Mouse (Mus musculus): Measurements from ENCODE around the gene Cyp8b1. TPM values are rescaled to one million over a fixed set of nuclear protein-coding genes. Genes with fewer than 3 reads are reported as not detected.
A peak's percentile ranks its signal among the peaks of the same experiment; 100 is the strongest.

Cyp8b1 gene
- total RNA-seq, 2 experiments from 2014 or later, result not detected

- no peak for DNase-seq (ENCODE audit: low spot score in 2 of 2)
These were observed 23.9 kb downstream of the Cyp8b1 start for GRCm38 (mm10) chr9:121892057-121892687.

DNA sequence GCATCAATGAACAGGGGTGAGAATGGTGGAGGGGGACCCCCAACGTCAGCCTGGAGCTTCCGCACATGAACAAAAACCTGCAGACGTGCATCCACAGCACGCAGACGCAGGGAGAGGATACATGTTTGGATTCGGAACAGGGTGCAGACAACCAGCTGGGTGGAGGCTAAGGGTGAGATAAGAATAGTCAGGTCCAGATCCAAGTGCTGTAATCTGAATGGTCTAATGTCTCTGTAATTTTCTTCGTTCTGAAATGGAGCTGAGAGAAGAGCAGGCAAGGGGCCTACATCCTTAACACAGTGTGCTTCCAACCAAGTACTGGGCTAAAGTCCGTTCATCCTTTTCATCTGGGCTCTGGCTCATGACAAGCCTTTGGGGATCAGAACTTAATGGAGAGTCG lies 24.8 kb downstream of the Cyp8b1 start:
- DNase-seq (ENCODE audit: low spot score in 2 of 2), result no peak

DNA sequence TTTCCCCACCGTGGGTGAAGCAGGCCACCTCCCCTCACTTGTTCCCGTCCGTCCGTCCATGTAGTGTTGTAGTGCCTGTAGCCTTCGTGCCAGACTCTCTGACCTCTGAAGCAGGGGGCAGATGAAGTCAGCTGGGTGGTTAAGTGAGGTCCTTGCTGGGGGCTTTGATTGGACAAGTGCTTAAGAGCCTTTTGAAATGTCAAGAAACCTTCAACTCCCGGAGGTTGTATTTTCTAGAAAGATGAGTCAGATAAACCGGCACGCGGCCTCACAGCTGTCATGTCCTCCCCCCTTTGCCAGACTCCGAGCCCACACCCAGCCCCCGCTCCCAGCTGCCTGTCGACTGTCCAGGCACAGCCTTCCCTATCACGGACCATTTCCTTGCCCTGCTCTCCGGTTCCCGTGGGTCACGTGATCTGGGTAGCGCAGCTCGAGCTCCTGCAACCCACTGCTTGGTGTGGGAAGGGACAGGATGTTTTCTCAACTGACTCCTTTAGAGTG lies 25.6 kb downstream of the Cyp8b1 start:
- no peak for DNase-seq (ENCODE audit: low spot score in 2 of 2)

- DNase-seq (ENCODE audit: low spot score in 2 of 2), result no peak
These were observed 26.1 kb downstream of the Cyp8b1 start for GRCm38 (mm10) chr9:121889927-121890440.

DNA sequence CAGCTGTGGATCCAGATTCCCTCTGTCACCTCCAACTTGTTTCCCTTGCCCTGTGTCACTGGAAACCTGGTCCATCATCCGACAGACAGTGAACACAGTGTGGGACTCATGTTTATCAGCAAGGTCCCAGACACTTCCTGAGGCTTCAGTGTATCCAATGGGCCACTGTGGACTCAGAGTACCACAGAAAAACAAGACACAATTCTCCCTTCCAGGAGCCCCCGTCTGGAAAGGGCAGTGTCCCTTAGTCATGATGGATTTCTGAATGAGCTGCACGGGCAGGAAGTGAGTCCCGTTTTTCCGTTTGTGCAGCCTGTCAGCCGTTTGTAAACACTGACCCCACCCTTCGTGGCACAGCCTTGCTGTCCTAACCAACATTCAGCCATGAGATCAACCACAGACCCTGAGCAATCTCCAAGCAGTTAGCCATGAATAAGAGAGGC lies 34.1 kb downstream of the Cyp8b1 start:
- peak in 1 of 2 experiments; percentile 7 for DNase-seq (ENCODE audit: low spot score in 2 of 2)

DNA sequence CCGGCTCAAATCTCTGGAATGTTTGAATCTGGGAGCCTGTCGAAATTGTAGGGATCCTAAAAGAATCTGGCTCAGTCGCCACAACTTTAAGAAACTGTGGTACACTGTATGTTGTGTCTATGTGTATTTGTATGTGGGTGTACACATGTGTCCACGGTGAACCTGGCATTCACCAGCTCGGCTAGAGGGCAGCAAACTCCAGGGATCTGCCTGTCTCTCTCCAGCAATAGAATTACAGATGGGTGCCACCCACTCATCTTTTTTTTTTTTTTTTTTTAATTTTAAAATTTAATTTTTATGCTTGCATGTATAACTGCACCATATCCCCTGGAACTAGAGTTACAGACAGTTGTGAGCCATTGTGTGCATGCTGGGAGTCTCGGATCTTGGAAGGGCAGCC lies 34.8 kb downstream of the Cyp8b1 start:
- peak in 1 of 2 experiments; percentile 45 for DNase-seq (ENCODE audit: low spot score in 2 of 2)

DNA sequence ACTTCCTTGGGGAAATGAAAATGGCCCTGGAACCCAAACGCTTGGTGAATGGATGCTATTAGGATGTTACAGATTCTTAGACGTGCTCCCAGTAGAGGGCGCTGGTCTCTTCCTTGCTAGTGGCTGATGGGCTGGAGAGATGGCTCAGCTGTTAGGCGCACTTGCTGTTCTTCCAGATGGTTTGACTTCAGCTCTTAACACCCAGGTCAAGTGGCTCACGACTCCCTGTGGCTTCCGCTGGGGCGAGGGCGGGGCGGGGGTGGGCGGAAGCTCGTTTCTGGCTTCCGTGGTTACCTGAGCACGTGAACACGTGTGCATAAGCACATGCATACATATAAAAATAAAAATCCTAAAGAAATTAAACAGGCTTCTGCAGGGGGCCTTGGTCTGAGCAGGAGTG lies 35.3 kb downstream of the Cyp8b1 start:
- DNase-seq (ENCODE audit: low spot score in 2 of 2), result peak; percentile 73 to 77

DNA sequence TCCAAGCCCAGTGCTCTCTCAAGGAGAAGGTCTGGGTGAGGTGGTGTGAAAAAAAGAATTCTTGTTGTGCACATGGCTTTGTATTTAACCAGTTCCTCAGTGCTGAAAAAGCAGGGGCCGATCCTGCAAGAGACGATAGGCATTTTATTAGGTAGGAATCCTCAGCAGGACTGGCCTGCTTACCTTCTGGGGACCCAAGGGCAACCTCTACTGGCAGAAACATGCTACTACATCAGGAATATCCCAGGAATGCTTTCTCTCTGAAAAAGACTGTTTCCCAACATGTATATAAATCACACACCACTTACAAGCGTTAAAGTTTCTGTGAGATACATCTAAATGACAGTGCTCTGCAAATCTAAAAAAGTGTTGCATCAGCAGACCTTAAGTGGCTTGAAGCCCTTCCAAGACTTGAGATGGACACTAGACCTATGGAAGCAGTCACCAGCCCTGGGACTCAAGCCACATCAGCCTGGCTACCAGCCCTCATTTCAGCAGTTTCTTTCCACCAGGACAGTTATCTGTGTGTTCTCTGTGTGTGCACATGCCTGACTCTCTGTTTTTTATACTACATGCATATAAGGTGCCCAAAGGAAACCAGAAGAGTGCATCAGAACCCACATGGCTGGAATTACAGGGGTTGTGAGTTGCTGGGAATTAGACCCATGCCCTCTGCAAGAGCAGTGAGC lies 38.9 kb downstream of the Cyp8b1 start:
- DNase-seq (ENCODE audit: low spot score in 2 of 2), result peak; percentile 64 to 77

DNA sequence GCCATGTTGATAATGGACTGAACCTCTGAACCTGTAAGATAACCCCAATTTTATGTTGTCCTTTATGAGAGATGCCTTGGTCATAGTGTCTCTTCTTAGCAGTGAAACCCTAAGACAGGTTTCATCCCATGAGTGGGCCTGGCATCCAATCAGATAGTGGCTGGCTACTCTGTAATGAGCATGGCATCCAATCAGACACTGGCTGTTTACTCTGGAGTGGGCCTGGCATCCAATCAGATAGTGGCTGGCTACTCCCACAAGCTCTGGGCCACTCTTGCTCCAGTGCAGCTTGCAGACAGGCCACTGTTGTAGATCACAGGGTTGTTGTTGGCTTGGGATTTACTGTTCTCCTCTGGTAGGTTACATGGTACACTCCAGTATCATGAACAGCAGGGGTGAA lies 42.5 kb downstream of the Cyp8b1 start:
- no peak for DNase-seq (ENCODE audit: low spot score in 2 of 2)

DNA sequence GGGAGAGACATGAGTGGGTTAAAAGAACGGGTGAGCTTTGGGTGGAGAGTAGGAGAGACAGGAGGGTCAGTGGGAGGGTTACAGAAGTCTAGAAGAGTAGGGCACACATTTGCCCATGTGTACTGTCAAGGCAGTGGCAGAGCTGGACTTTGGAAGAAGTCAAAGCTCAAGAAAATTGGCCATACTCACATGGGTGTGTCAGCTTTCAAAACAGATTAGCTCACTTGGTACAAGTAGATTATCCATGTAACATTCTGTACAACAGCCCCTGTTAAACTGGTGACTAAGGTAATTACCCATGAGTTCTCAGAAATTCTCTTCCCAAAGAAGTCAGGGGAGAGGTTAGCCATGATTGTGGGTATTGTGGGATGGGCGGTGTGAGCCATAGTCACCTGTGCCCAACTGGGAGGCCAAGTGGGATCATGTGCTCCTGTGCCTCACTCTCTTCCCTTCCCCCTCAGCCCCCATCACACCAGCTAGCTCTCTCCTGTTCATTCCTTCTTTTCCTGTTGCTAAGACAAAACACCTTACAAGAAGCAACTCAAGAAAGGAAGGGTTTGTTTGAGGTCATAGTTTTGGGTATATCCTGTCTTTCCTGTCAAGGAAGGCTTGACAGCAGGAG lies 43.9 kb downstream of the Cyp8b1 start:
- no peak for DNase-seq (ENCODE audit: low spot score in 2 of 2)

DNA sequence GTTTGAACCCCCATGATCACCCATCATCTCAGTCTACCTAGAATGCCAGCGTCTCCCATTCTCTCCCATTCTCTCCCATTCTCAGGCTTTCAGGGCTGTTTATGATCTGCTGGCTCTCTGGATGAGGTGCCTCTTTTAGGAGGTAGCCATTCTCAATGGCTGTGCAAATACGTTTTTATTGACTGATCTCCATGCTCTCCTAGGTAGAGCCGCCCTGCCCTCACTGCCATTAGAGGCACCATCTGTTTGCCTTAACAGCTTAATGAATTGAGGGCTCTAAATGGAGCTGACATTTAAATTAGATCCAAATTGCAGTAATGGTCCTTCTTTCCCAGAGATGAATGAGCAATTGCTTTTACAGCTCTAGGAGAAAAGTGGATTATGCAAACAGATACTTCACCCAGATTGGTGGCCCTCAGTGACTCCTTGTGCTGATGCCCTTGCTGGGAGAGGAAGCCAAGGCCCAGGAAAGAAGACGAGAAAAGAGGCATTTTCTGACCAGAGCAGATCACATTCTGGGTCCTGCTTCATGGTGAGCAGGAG lies 46.1 kb downstream of the Cyp8b1 start:
- DNase-seq (ENCODE audit: low spot score in 2 of 2), result no peak

DNA sequence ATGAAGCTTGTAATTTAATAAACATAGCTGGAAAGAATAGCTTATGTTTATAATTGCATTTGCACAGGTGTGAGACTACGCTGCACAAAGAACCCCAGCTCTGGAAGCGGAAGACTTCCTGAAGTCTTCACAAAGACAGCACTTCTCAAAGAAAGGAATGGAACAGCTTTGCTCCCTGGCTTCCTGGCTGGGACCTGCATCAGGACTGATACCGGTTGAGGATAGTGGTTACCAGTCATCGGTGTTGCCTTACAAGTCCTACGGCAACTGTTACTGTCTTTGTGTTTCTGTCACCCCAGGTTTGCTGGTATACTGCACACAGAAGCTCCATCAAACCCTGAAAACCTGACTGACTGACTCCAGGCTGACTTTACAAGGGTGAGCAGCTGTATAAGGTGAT lies 46.7 kb downstream of the Cyp8b1 start:
- DNase-seq (ENCODE audit: low spot score in 2 of 2), result no peak

DNA sequence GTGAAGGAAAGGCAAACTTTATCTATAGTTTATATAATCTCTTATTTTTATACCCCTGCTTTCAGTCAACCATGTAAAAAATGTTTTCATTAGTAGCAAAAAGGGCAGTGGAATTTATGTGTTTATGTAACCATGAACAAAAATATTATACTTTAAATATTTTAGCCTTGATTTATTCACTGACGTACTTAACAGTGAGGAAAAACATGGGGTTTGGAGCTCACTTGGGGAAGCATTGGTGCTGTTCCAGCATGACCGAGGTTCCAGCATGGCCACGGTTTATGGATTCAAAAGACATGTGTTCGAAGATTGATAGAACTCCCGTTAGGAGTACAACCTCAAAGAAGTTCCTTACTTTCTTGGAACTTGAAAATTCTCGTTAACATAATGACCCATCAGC lies 47.9 kb downstream of the Cyp8b1 start:
- DNase-seq (ENCODE audit: low spot score in 2 of 2), result no peak

DNA sequence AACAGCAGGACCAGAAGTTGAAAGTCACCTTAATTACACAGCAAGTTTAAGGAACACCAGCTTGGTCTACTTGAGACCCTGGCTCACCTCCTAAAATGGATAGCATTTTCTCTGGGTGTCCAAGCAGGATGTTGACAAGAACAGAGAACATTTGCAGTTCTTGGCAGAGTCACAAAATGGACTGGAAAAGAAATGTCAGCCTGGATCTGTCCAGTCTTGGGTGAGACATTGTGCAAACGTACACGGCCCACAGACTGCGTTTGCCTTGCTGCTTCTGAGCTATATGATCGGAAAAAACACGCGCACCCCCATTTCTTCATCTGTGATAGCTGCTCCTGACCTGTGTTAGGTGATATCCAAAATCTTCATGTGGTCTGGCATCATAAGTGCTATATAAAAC lies 48.5 kb downstream of the Cyp8b1 start:
- DNase-seq (ENCODE audit: low spot score in 2 of 2), result no peak

DNA sequence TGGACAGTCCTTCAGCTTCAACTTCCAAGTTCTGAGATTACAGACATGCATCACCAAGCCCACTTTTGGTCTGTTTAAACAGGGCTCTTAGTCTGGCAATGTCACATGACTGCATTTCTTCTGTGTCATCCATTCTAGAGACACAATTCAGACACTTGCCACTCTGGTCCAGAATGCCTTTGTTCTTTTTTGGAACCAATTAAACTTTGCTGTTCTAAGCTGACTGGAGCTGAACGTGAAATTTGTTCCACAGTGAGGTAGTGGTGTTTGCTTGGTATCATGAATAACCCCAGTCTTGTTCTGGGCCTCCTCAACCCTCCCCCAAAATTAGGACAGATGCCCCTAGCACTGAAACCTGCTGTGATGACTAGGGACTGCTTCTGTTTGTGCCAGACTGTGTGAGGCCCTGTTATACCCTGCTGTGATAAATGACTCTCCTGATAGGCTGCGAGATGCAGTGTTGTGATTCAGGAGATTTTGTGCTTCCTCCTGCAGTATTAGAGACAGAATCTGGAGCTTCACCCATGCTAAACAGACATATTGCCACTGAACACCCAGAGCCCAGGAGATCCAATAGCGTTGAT lies 50.6 kb downstream of the Cyp8b1 start:
- no peak for DNase-seq (ENCODE audit: low spot score in 2 of 2)

GRCm38 (mm10) chr9:121864837-121865236 lies 51.3 kb downstream of the Cyp8b1 start:
- DNase-seq (ENCODE audit: low spot score in 2 of 2), result no peak

Other genes starting within 250 kb of the Cyp8b1 start
- 10 to 100 TPM; 30.4 to 33.4 TPM for gene Sec22c, start 210.8 kb downstream of the Cyp8b1 start, total RNA-seq (2021)
- gene Ss18l2, start 206.0 kb downstream of the Cyp8b1 start, total RNA-seq (2021), result 10 to 100 TPM; 80.7 to 87.9 TPM
- 100 to 1,000 TPM; 110 to 133 TPM for gene Nktr, start 197.1 kb downstream of the Cyp8b1 start, total RNA-seq (2021)
- gene Zfp651, start 157.0 kb downstream of the Cyp8b1 start, total RNA-seq (2021), result 100 to 1,000 TPM; 104 to 108 TPM
- 1 to 10 TPM; 2.9 to 3.2 TPM for gene Klhl40, start 138.7 kb downstream of the Cyp8b1 start, total RNA-seq (2021)
- 1 to 10 TPM; 2.8 to 2.9 TPM for gene Hhatl, start 123.8 kb downstream of the Cyp8b1 start, total RNA-seq (2021)
- gene Ccdc13, start 76.8 kb downstream of the Cyp8b1 start, total RNA-seq (2021), result 1 to 10 TPM; 6.6 to 7.7 TPM
- 100 to 1,000 TPM in 1 of 2 experiments, 10 to 100 TPM in 1; 99.3 to 103 TPM for gene Higd1a, start 57.9 kb downstream of the Cyp8b1 start, total RNA-seq (2021)
- 1 to 10 TPM; 2.4 to 4.1 TPM for gene Ackr2, start 17.9 kb downstream of the Cyp8b1 start, total RNA-seq (2021)
- gene Fam198a, start 34.7 kb upstream of the Cyp8b1 start, total RNA-seq (2021), result 1 to 10 TPM; 3.1 to 4.2 TPM
- gene Pomgnt2, start 80.8 kb upstream of the Cyp8b1 start, total RNA-seq (2021), result 10 to 100 TPM; 41.6 to 42.9 TPM
- gene Snrk, start 201.0 kb upstream of the Cyp8b1 start, total RNA-seq (2021), result 100 to 1,000 TPM; 128 to 130 TPM